Mouse (Mus musculus): ENCODE measurements around the gene Nup188. TPM values are rescaled to one million over a fixed set of nuclear protein-coding genes. Genes with fewer than 3 reads are reported as not detected.

Nup188 gene
- polyA plus RNA-seq, 1 experiment from 2014 or later: 42.3 TPM

- H3K9ac ChIP-seq: no peak overlapping the region; the same call in 1 of the 2 replicates
- no peak for ATAC-seq (ENCODE audit: low FRiP score)
- no peaks in the 10 kb centered on the region for H3K9me3 ChIP-seq
- peaks cover 16% of the 10 kb centered on the region for H3K36me3 ChIP-seq (replicated peaks)
- 92% methylated on average over 17 of the region's 17 CpGs for WGBS
- H3K4me2 ChIP-seq: no peak overlapping the region
- no peak overlapping the region for H3K4me3 ChIP-seq (replicated peaks)
- no peaks in the 10 kb centered on the region for H3K27me3 ChIP-seq
- peaks cover 19% of the 10 kb centered on the region for H3K4me1 ChIP-seq
- H3K27ac ChIP-seq: peak overlapping the region; percentile 31; the same call in 1 of the 2 replicates
These were observed 16.8 kb upstream of the Nup188 start for GRCm38 (mm10) chr2:30269241-30269990.

GRCm38 (mm10) chr2:30270134-30270533, 16.1 kb upstream of the Nup188 start:
- H3K9me3 ChIP-seq: no peaks in the 10 kb centered on the region
- peaks cover 19% of the 10 kb centered on the region for H3K4me1 ChIP-seq
- no peaks in the 10 kb centered on the region for H3K27me3 ChIP-seq
- no peak overlapping the region for H3K9ac ChIP-seq
- H3K4me2 ChIP-seq: no peak overlapping the region
- 63% methylated on average over 1 of the region's 1 CpGs for WGBS
- no peak overlapping the region for H3K27ac ChIP-seq
- no peak for ATAC-seq (ENCODE audit: low FRiP score)
- H3K4me3 ChIP-seq (replicated peaks): no peak overlapping the region
- peaks cover 9% of the 10 kb centered on the region for H3K36me3 ChIP-seq (replicated peaks)

- Histone ChIP-seq H3K4me1 (peaks cover 9% of the 10 kb centered on the region), H3K4me2 (no peak within 1 kb of the TSS), H3K36me3 (replicated peaks) (peaks cover 7% of the 10 kb centered on the region; the same call in 1 of the 2 replicates), H3K27ac (no peak within 1 kb of the TSS), H3K4me3 (replicated peaks) (no peak within 1 kb of the TSS), H3K9me3 (no peaks in the 10 kb centered on the region), H3K27me3 (no peaks in the 10 kb centered on the region), H3K9ac (no peak within 1 kb of the TSS)
- no peak for ATAC-seq (ENCODE audit: low FRiP score)
- 94% methylated on average over 11 of the region's 11 CpGs for WGBS
These were observed 5.5 kb upstream of the Nup188 start, which contains the start of gene Gm28038 for GRCm38 (mm10) chr2:30280743-30281142. Gm28038 (plus strand) TSS chr2:30281043.

GRCm38 (mm10) chr2:30281651-30282050, 4.5 kb upstream of the Nup188 start:
- ATAC-seq (ENCODE audit: low FRiP score): no peak
- Histone ChIP-seq H3K27ac (no peak overlapping the region), H3K36me3 (replicated peaks) (peaks cover 7% of the 10 kb centered on the region; the same call in 1 of the 2 replicates), H3K4me3 (replicated peaks) (no peak overlapping the region), H3K9me3 (no peaks in the 10 kb centered on the region), H3K9ac (no peak overlapping the region), H3K4me1 (peaks cover 10% of the 10 kb centered on the region), H3K4me2 (no peak overlapping the region), H3K27me3 (no peaks in the 10 kb centered on the region)
- WGBS: 84% methylated on average over 3 of the region's 3 CpGs

- Histone ChIP-seq H3K4me1 (peaks cover 22% of the 10 kb centered on the region), H3K4me2 (no peak overlapping the region), H3K9me3 (no peaks in the 10 kb centered on the region), H3K27ac (no peak overlapping the region), H3K36me3 (replicated peaks) (peaks cover 7% of the 10 kb centered on the region), H3K9ac (no peak overlapping the region), H3K4me3 (replicated peaks) (no peak overlapping the region), H3K27me3 (no peaks in the 10 kb centered on the region)
- 91% methylated on average over 2 of the region's 2 CpGs for WGBS
- no peak for ATAC-seq (ENCODE audit: low FRiP score)
These were observed 3.0 kb upstream of the Nup188 start for GRCm38 (mm10) chr2:30283193-30283592.

- Histone ChIP-seq H3K27me3 (no peaks in the 10 kb centered on the region), H3K4me2 (peak overlapping the region; percentile 99), H3K36me3 (replicated peaks) (peaks cover 5% of the 10 kb centered on the region), H3K4me1 (peaks cover 22% of the 10 kb centered on the region), H3K9ac (peak overlapping the region; percentile 90; the same call in 1 of the 2 replicates), H3K4me3 (replicated peaks) (peak overlapping the region; percentile 96), H3K27ac (no peak overlapping the region), H3K9me3 (no peaks in the 10 kb centered on the region)
- no peak for ATAC-seq (ENCODE audit: low FRiP score)
- WGBS: 88% methylated on average over 5 of the region's 5 CpGs
These were observed 1.2 kb upstream of the Nup188 start for GRCm38 (mm10) chr2:30285004-30285403.

GRCm38 (mm10) chr2:30285416-30286181, 598 bp upstream of the Nup188 start:
- no peaks in the 10 kb centered on the region for H3K9me3 ChIP-seq
- peaks cover 22% of the 10 kb centered on the region for H3K4me1 ChIP-seq
- peak; percentile 70 for ATAC-seq (ENCODE audit: low FRiP score)
- WGBS: 18% methylated on average over 38 of the region's 38 CpGs
- peak overlapping the region; percentile 96 for H3K4me3 ChIP-seq (replicated peaks)
- H3K36me3 ChIP-seq (replicated peaks): peaks cover 7% of the 10 kb centered on the region
- H3K9ac ChIP-seq: peak overlapping the region; percentile 90
- no peaks in the 10 kb centered on the region for H3K27me3 ChIP-seq
- H3K4me2 ChIP-seq: peak overlapping the region; percentile 99
- H3K27ac ChIP-seq: 0 out of 2 replicates have a peak overlapping the region, but pooled peaks have one; percentile 75

GRCm38 (mm10) chr2:30287027-30287373, 803 bp downstream of the Nup188 start:
- peak overlapping the region; percentile 99 for H3K4me2 ChIP-seq
- H3K4me1 ChIP-seq: peaks cover 22% of the 10 kb centered on the region
- ATAC-seq (ENCODE audit: low FRiP score): no peak
- WGBS: under 1% methylated on average over 10 of the region's 10 CpGs
- no peaks in the 10 kb centered on the region for H3K27me3 ChIP-seq
- H3K27ac ChIP-seq: peak overlapping the region; percentile 75; the same call in 1 of the 2 replicates
- H3K36me3 ChIP-seq (replicated peaks): peaks cover 9% of the 10 kb centered on the region
- no peaks in the 10 kb centered on the region for H3K9me3 ChIP-seq
- peak overlapping the region; percentile 90 for H3K9ac ChIP-seq
- peak overlapping the region; percentile 96 for H3K4me3 ChIP-seq (replicated peaks)

GRCm38 (mm10) chr2:30299525-30299924, 13.3 kb downstream of the Nup188 start:
- H3K9ac ChIP-seq: no peak overlapping the region
- no peak overlapping the region for H3K27ac ChIP-seq
- H3K4me1 ChIP-seq: no peaks in the 10 kb centered on the region
- H3K27me3 ChIP-seq: no peaks in the 10 kb centered on the region
- no peak overlapping the region for H3K4me3 ChIP-seq (replicated peaks)
- WGBS: 72% methylated on average over 3 of the region's 3 CpGs
- no peak for ATAC-seq (ENCODE audit: low FRiP score)
- H3K4me2 ChIP-seq: no peak overlapping the region
- H3K36me3 ChIP-seq (replicated peaks): peaks cover 73% of the 10 kb centered on the region
- no peaks in the 10 kb centered on the region for H3K9me3 ChIP-seq

- H3K36me3 ChIP-seq (replicated peaks): peaks cover 78% of the 10 kb centered on the region
- ATAC-seq (ENCODE audit: low FRiP score): no peak
- WGBS: 97% methylated on average over 5 of the region's 5 CpGs
These were observed 13.8 kb downstream of the Nup188 start for GRCm38 (mm10) chr2:30299966-30300365.

GRCm38 (mm10) chr2:30306087-30306486, 19.9 kb downstream of the Nup188 start:
- no peak overlapping the region for H3K27ac ChIP-seq
- ATAC-seq (ENCODE audit: low FRiP score): no peak
- H3K4me1 ChIP-seq: no peaks in the 10 kb centered on the region
- WGBS: 97% methylated on average over 7 of the region's 7 CpGs
- no peak overlapping the region for H3K4me2 ChIP-seq
- peaks cover 99% of the 10 kb centered on the region for H3K36me3 ChIP-seq (replicated peaks)
- H3K9ac ChIP-seq: no peak overlapping the region
- no peaks in the 10 kb centered on the region for H3K27me3 ChIP-seq
- no peak overlapping the region for H3K4me3 ChIP-seq (replicated peaks)
- no peaks in the 10 kb centered on the region for H3K9me3 ChIP-seq

More at GRCm38 (mm10) chr2:30299966-30300365, 13.8 kb downstream of the Nup188 start:
- Histone ChIP-seq H3K27me3 (no peaks in the 10 kb centered on the region), H3K9ac (no peak overlapping the region), H3K27ac (no peak overlapping the region), H3K4me3 (replicated peaks) (no peak overlapping the region), H3K9me3 (no peaks in the 10 kb centered on the region), H3K4me1 (no peaks in the 10 kb centered on the region), H3K4me2 (no peak overlapping the region)

GRCm38 (mm10) chr2:30309351-30309750, 23.2 kb downstream of the Nup188 start:
- ATAC-seq (ENCODE audit: low FRiP score): no peak

More at GRCm38 (mm10) chr2:30309351-30309750, 23.2 kb downstream of the Nup188 start:
- H3K4me1 ChIP-seq: no peaks in the 10 kb centered on the region
- no peak overlapping the region for H3K4me2 ChIP-seq
- no peaks in the 10 kb centered on the region for H3K9me3 ChIP-seq
- 92% methylated on average over 3 of the region's 3 CpGs for WGBS
- H3K36me3 ChIP-seq (replicated peaks): peaks cover 98% of the 10 kb centered on the region
- H3K27me3 ChIP-seq: no peaks in the 10 kb centered on the region
- H3K27ac ChIP-seq: no peak overlapping the region
- no peak overlapping the region for H3K4me3 ChIP-seq (replicated peaks)
- no peak overlapping the region for H3K9ac ChIP-seq

Measured in forebrain, embryonic 12.5 days (tissue).